Mouse (Mus musculus) olfactory bulb, adult 2 months (tissue): Measurements from ENCODE around the gene Serpina3m.
"Not testable (repeated sequence)": the region's sequence is repeated elsewhere in the genome, so short reads cannot be mapped to it uniquely, and the experiment has no call there.

ENCODE experiments used
- CTCF ChIP-seq: fragments of 200-500 bp; IDR thresholded peaks from 2 replicates; pipeline ENCODE4 v1.5.1; 2012; ENCODE audit warnings: low read depth, mild to moderate bottlenecking, low read length, moderate library complexity; ENCODE audit not compliant: insufficient read depth
- POLR2A ChIP-seq: fragments of 200-500 bp; IDR thresholded peaks from 2 replicates; pipeline ENCODE4 v1.6.1; 2012; ENCODE audit warnings: mild to moderate bottlenecking, low read depth, low read length, moderate library complexity; ENCODE audit not compliant: insufficient read depth

- not testable (repeated sequence) for TF ChIP-seq CTCF, POLR2A
Measured at GRCm38 (mm10) chr12:104378815-104379214, 40.5 kb downstream of the Serpina3m start.
